Mouse (Mus musculus) kidney, adult 2 months (tissue): ENCODE results near the gene Mfsd4b1. TPM values are rescaled to one million over a fixed set of nuclear protein-coding genes. Genes with fewer than 3 reads are reported as not detected.
A peak's percentile ranks its signal among the peaks of the same experiment; 100 is the strongest.

Experiments
- DNase-seq: peaks from one replicate; pipeline ENCODE4 v3.0.0; 2021
- H3K27ac ChIP-seq: fragments of 200-500 bp; 2 replicates; pipeline ENCODE4 v1.5.1; 2012; ENCODE audit warnings: low read depth, low read length, control low read depth, inconsistent platforms; ENCODE audit not compliant: insufficient read depth
- H3K27me3 ChIP-seq: fragments of 200-500 bp; replicated peaks from 2 replicates; pipeline ENCODE4 v1.6.1; 2012; ENCODE audit warnings: mild to moderate bottlenecking, moderate library complexity, low read length, inconsistent platforms; ENCODE audit not compliant: control insufficient read depth, insufficient read depth
- H3K36me3 ChIP-seq: fragments of 200-500 bp; 2 replicates; pipeline ENCODE4 v1.6.1; 2012; ENCODE audit warnings: mild to moderate bottlenecking, moderate library complexity, low read length, inconsistent platforms; ENCODE audit not compliant: control insufficient read depth, insufficient read depth
- H3K4me1 ChIP-seq: fragments of 200-500 bp; 2 replicates; pipeline ENCODE4 v1.6.1; 2011; ENCODE audit warnings: low read length; ENCODE audit not compliant: control insufficient read depth, insufficient read depth
- H3K4me3 ChIP-seq: fragments of 200-500 bp; 2 replicates; pipeline ENCODE4 v1.5.1; 2011; ENCODE audit warnings: mild to moderate bottlenecking, low read depth, low read length, control low read depth; ENCODE audit not compliant: insufficient read depth
- CTCF ChIP-seq: fragments of 200-500 bp; conservative IDR thresholded peaks from 2 replicates; pipeline ENCODE4 v1.5.1; 2011; ENCODE audit warnings: low read depth, mild to moderate bottlenecking, control low read depth, low read length, moderate library complexity, mixed read lengths; ENCODE audit not compliant: insufficient read depth, insufficient read length
- POLR2A ChIP-seq: fragments of 200-500 bp; IDR thresholded peaks from one replicate; pipeline ENCODE4 v1.6.1; 2011; ENCODE audit warnings: low read depth, low read length, control low read depth
- WGBS: fragments of 180-500 bp; shearing (Covaris S2); methylation state at CpG from one replicate; pipeline ENCODE4 v1.1.7; 2018; 5-methylcytosine and 5-hydroxymethylcytosine counted together
- polyA plus RNA-seq: library from polyadenylated mRNA; depleted of rRNA; stranded (reverse); fragments of >200 nt; gene quantifications from 2 replicates; pipeline ENCODE4 v1.2.3, GENCODE M21; 2012; rRNA removed

Gene Mfsd4b1
- polyA plus RNA-seq, 1 experiment = 81.5 TPM

GRCm38 (mm10) chr10:39967512-39967911, 57.6 kb downstream of the Mfsd4b1 start:
- no peak for DNase-seq
- H3K36me3 ChIP-seq = no peaks in the 10 kb centered on the region; the same call in 1 of the 2 replicates
- WGBS = 83% methylated on average over 3 of the region's 3 CpGs
- H3K4me1 ChIP-seq = peaks cover 7% of the 10 kb centered on the region; the same call in 1 of the 2 replicates
- no peaks in the 10 kb centered on the region for H3K27me3 ChIP-seq
- H3K4me3 ChIP-seq = no peak overlapping the region
- TF ChIP-seq CTCF (no peak), POLR2A (no peak)
- no peak overlapping the region for H3K27ac ChIP-seq

- Histone ChIP-seq H3K27me3 (no peaks in the 10 kb centered on the region), H3K4me1 (peaks cover 13% of the 10 kb centered on the region; the same call in 1 of the 2 replicates), H3K27ac (no peak overlapping the region), H3K4me3 (no peak overlapping the region), H3K36me3 (no peaks in the 10 kb centered on the region; the same call in 1 of the 2 replicates)
- no peak for TF ChIP-seq CTCF
- no peak for TF ChIP-seq POLR2A
- 26% methylated on average over 1 of the region's 1 CpGs for WGBS
- DNase-seq = no peak
Measured at GRCm38 (mm10) chr10:39961906-39962305, 63.2 kb downstream of the Mfsd4b1 start.

DNA sequence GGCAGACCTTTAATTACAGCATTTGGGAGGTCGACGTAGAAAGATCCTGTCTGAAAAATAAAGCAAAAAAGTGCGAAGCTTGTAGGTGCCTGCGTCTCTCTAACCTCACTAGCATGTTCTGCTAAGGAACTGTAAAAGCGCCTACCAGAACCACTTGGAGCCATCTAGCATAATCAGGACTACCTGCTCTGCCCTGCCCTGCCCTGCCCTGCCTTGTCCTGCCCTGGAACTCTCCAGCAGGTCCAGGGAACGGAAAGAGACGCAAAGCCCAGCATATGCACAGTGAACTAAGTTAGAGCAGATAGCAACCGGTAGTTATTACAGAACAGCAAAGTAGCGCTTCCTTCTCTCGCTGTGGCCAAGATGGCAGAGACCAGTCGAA, 64.6 kb downstream of the Mfsd4b1 start:
- H3K27me3 ChIP-seq = no peaks in the 10 kb centered on the region
- no peak for TF ChIP-seq POLR2A
- TF ChIP-seq CTCF = no peak
- no peak overlapping the region for H3K4me3 ChIP-seq
- DNase-seq = no peak
- H3K4me1 ChIP-seq = peaks cover 7% of the 10 kb centered on the region; the same call in 1 of the 2 replicates
- H3K27ac ChIP-seq = peak overlapping the region; percentile 10; the same call in 1 of the 2 replicates
- WGBS = 39% methylated on average over 11 of the region's 11 CpGs
- H3K36me3 ChIP-seq = no peaks in the 10 kb centered on the region

DNA sequence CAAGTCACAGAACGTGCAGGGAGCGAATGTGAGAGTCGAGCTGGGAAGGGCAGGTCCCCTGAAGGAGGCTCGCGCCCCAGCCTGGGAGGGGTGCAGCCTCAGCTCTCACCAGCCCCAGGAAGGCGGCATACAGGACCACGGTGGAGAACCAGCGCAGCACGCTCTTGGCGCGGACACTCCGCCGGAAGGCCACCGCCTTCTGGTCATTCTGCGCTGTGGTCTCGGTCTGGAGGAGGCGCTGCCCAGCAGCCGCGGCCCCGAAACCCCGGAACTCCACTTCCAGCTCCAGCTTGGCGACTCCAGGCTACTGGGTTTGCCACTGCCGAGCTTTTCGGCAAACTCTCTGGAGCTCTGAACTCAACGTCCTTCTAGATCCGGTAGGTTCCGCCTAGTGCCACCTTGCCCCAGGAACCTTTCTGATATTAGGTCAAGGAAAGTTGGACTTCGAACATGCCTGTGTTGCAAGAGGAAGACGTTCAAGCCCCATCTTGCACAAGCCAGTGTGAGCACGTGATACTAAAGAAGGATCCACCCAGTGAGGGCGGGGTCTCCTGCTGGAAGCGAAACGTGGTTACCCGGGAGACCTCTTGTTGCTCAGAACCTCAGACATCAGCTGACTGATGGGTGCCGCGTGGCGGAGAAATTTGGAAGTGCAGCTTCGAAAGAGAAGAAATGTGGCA, 65.2 kb downstream of the Mfsd4b1 start, which contains the start of gene Mfsd4b3:
Gene Mfsd4b3, minus strand, starts transcription at position 393 of the 680 bp plus-strand sequence.
- peak within 1 kb of the TSS; percentile 55 for H3K27ac ChIP-seq
- WGBS = under 1% methylated on average over 38 of the region's 38 CpGs
- peak within 1 kb of the TSS; percentile 48 for H3K4me3 ChIP-seq

GRCm38 (mm10) chr10:39958266-39958665, 66.8 kb downstream of the Mfsd4b1 start:
- H3K36me3 ChIP-seq = no peaks in the 10 kb centered on the region
- H3K27ac ChIP-seq = no peak overlapping the region
- no peak overlapping the region for H3K4me3 ChIP-seq
- no peaks in the 10 kb centered on the region for H3K27me3 ChIP-seq
- H3K4me1 ChIP-seq = peaks cover 6% of the 10 kb centered on the region; the same call in 1 of the 2 replicates
- DNase-seq = peak; percentile 42
- TF ChIP-seq POLR2A (no peak), CTCF (no peak)
- WGBS = 36% methylated on average over 4 of the region's 4 CpGs

More for the DNA sequence above, 65.2 kb downstream of the Mfsd4b1 start, which contains the start of gene Mfsd4b3:
- H3K36me3 ChIP-seq = no peaks in the 10 kb centered on the region
- no peaks in the 10 kb centered on the region for H3K27me3 ChIP-seq
- DNase-seq = peak; percentile 99
- H3K4me1 ChIP-seq = peaks cover 6% of the 10 kb centered on the region; the same call in 1 of the 2 replicates
- TF ChIP-seq POLR2A (no peak), CTCF (peak; percentile 85)

GRCm38 (mm10) chr10:39956340-39956878, 68.7 kb downstream of the Mfsd4b1 start:
- TF ChIP-seq CTCF (no peak), POLR2A (no peak)
- no peaks in the 10 kb centered on the region for H3K36me3 ChIP-seq
- H3K27me3 ChIP-seq = no peaks in the 10 kb centered on the region
- peak; percentile 69 for DNase-seq
- no peak overlapping the region for H3K4me3 ChIP-seq
- WGBS = 23% methylated on average over 2 of the region's 2 CpGs
- peaks cover 6% of the 10 kb centered on the region; the same call in 1 of the 2 replicates for H3K4me1 ChIP-seq
- no peak overlapping the region for H3K27ac ChIP-seq

- no peak overlapping the region for H3K27ac ChIP-seq
- no peaks in the 10 kb centered on the region; the same call in 1 of the 2 replicates for H3K36me3 ChIP-seq
- H3K27me3 ChIP-seq = no peaks in the 10 kb centered on the region
- H3K4me3 ChIP-seq = no peak overlapping the region
- H3K4me1 ChIP-seq = peaks cover 2% of the 10 kb centered on the region; the same call in 1 of the 2 replicates
- 83% methylated on average over 2 of the region's 2 CpGs for WGBS
- DNase-seq = no peak
- no peak for TF ChIP-seq POLR2A
- TF ChIP-seq CTCF = no peak
Measured at GRCm38 (mm10) chr10:39955163-39955562, 69.9 kb downstream of the Mfsd4b1 start.

Other genes with a start within 250 kb of the Mfsd4b1 start
- 3.2 and 3.4 TPM in 2 replicates for gene Mfsd4b4, start 126.0 kb downstream of the Mfsd4b1 start, polyA plus RNA-seq
- gene Mfsd4b2, start 98.3 kb downstream of the Mfsd4b1 start, polyA plus RNA-seq = 0.38 and 0.53 TPM in 2 replicates
- 15.8 and 17.4 TPM in 2 replicates for gene Mfsd4b3, start 65.1 kb downstream of the Mfsd4b1 start, polyA plus RNA-seq
- gene Mfsd4b5, start 38.6 kb downstream of the Mfsd4b1 start, polyA plus RNA-seq = 223 and 249 TPM in 2 replicates
- gene Slc16a10, start 117.0 kb upstream of the Mfsd4b1 start, polyA plus RNA-seq = 56.8 and 57.2 TPM in 2 replicates
- 2.9 and 5.6 TPM in 2 replicates for gene Rpf2, start 221.8 kb upstream of the Mfsd4b1 start, polyA plus RNA-seq
- 9.5 and 11.7 TPM in 2 replicates for gene Gtf3c6, start 232.8 kb upstream of the Mfsd4b1 start, polyA plus RNA-seq